Mouse (Mus musculus): ENCODE results near the gene Dbn1. TPM values are rescaled to one million over a fixed set of nuclear protein-coding genes. Genes with fewer than 3 reads are reported as not detected.

Gene Dbn1
- polyA plus RNA-seq, 1 experiment, result 20.6 TPM

- no peak for DNase-seq
- Histone ChIP-seq H3K4me3 (replicated peaks; ENCODE audit: extremely low read depth, low read depth, low read length) (peak overlapping the region; percentile 6), H3K4me1 (ENCODE audit: control insufficient read depth, insufficient read depth, low read length) (peaks cover 13% of the 10 kb centered on the region)
- WGBS, result 45% methylated on average over 5 of the region's 5 CpGs
- TF ChIP-seq POLR2A (IDR thresholded peaks at IDR 0.05; ENCODE audit: borderline replicate concordance, extremely low read depth, low read depth, low read length) (no peak), CTCF (IDR thresholded peaks at IDR 0.05; ENCODE audit: insufficient read depth, low read length) (no peak)
Measured at GRCm38 (mm10) chr13:55511492-55511861, 23.6 kb upstream of the Dbn1 start.

- WGBS, result 28% methylated on average over 6 of the region's 6 CpGs
- DNase-seq, result peak; percentile 68
- TF ChIP-seq POLR2A (IDR thresholded peaks at IDR 0.05; ENCODE audit: borderline replicate concordance, extremely low read depth, low read depth, low read length) (no peak), CTCF (IDR thresholded peaks at IDR 0.05; ENCODE audit: insufficient read depth, low read length) (no peak)
- no peak overlapping the region for H3K4me3 ChIP-seq (replicated peaks; ENCODE audit: extremely low read depth, low read depth, low read length)
- peaks cover 13% of the 10 kb centered on the region for H3K4me1 ChIP-seq (ENCODE audit: control insufficient read depth, insufficient read depth, low read length)
Measured at GRCm38 (mm10) chr13:55510668-55511491, 23.0 kb upstream of the Dbn1 start.

GRCm38 (mm10) chr13:55510332-55510667 is 22.4 kb upstream of the Dbn1 start:
- H3K4me3 ChIP-seq (replicated peaks; ENCODE audit: extremely low read depth, low read depth, low read length), result no peak overlapping the region
- TF ChIP-seq POLR2A (IDR thresholded peaks at IDR 0.05; ENCODE audit: borderline replicate concordance, extremely low read depth, low read depth, low read length), result no peak
- no peak for TF ChIP-seq CTCF (IDR thresholded peaks at IDR 0.05; ENCODE audit: insufficient read depth, low read length)
- peak; percentile 19 for DNase-seq
- 34% methylated on average over 3 of the region's 3 CpGs for WGBS
- H3K4me1 ChIP-seq (ENCODE audit: control insufficient read depth, insufficient read depth, low read length), result peaks cover 13% of the 10 kb centered on the region

- no peak for TF ChIP-seq POLR2A (IDR thresholded peaks at IDR 0.05; ENCODE audit: borderline replicate concordance, extremely low read depth, low read depth, low read length)
- 95% methylated on average over 10 of the region's 10 CpGs for WGBS
- Histone ChIP-seq H3K4me3 (replicated peaks; ENCODE audit: extremely low read depth, low read depth, low read length) (no peak overlapping the region), H3K4me1 (ENCODE audit: control insufficient read depth, insufficient read depth, low read length) (peaks cover 13% of the 10 kb centered on the region)
- no peak for DNase-seq
Measured at GRCm38 (mm10) chr13:55508531-55508930, 20.6 kb upstream of the Dbn1 start.

- 69% methylated on average over 11 of the region's 11 CpGs for WGBS
- no peak for TF ChIP-seq POLR2A (IDR thresholded peaks at IDR 0.05; ENCODE audit: borderline replicate concordance, extremely low read depth, low read depth, low read length)
- no peak for TF ChIP-seq CTCF (IDR thresholded peaks at IDR 0.05; ENCODE audit: insufficient read depth, low read length)
- Histone ChIP-seq H3K4me3 (replicated peaks; ENCODE audit: extremely low read depth, low read depth, low read length) (no peak overlapping the region), H3K4me1 (ENCODE audit: control insufficient read depth, insufficient read depth, low read length) (peaks cover 13% of the 10 kb centered on the region)
- no peak for DNase-seq
Measured at GRCm38 (mm10) chr13:55507877-55508276, 20.0 kb upstream of the Dbn1 start.

- H3K4me1 ChIP-seq (ENCODE audit: control insufficient read depth, insufficient read depth, low read length), result peaks cover 9% of the 10 kb centered on the region; the same call in 1 of the 2 replicates
- 66% methylated on average over 10 of the region's 10 CpGs for WGBS
- TF ChIP-seq POLR2A (IDR thresholded peaks at IDR 0.05; ENCODE audit: borderline replicate concordance, extremely low read depth, low read depth, low read length) (no peak), CTCF (IDR thresholded peaks at IDR 0.05; ENCODE audit: insufficient read depth, low read length) (no peak)
Measured at GRCm38 (mm10) chr13:55506697-55507096, 18.8 kb upstream of the Dbn1 start.

GRCm38 (mm10) chr13:55505810-55506209 is 17.9 kb upstream of the Dbn1 start:
- Histone ChIP-seq H3K4me1 (ENCODE audit: control insufficient read depth, insufficient read depth, low read length) (peaks cover 6% of the 10 kb centered on the region; the same call in 1 of the 2 replicates), H3K4me3 (replicated peaks; ENCODE audit: extremely low read depth, low read depth, low read length) (no peak overlapping the region)
- DNase-seq, result no peak
- 93% methylated on average over 9 of the region's 9 CpGs for WGBS
- TF ChIP-seq POLR2A (IDR thresholded peaks at IDR 0.05; ENCODE audit: borderline replicate concordance, extremely low read depth, low read depth, low read length) (no peak), CTCF (IDR thresholded peaks at IDR 0.05; ENCODE audit: insufficient read depth, low read length) (no peak)

More at GRCm38 (mm10) chr13:55506697-55507096, 18.8 kb upstream of the Dbn1 start:
- no peak for DNase-seq
- no peak overlapping the region for H3K4me3 ChIP-seq (replicated peaks; ENCODE audit: extremely low read depth, low read depth, low read length)

- DNase-seq, result no peak
- H3K4me1 ChIP-seq (ENCODE audit: control insufficient read depth, insufficient read depth, low read length), result no peaks in the 10 kb centered on the region
- H3K4me3 ChIP-seq (replicated peaks; ENCODE audit: extremely low read depth, low read depth, low read length), result no peak overlapping the region
- 85% methylated on average over 5 of the region's 5 CpGs for WGBS
- no peak for TF ChIP-seq POLR2A (IDR thresholded peaks at IDR 0.05; ENCODE audit: borderline replicate concordance, extremely low read depth, low read depth, low read length)
- no peak for TF ChIP-seq CTCF (IDR thresholded peaks at IDR 0.05; ENCODE audit: insufficient read depth, low read length)
Measured at GRCm38 (mm10) chr13:55504390-55504789, 16.5 kb upstream of the Dbn1 start.

- Histone ChIP-seq H3K4me1 (ENCODE audit: control insufficient read depth, insufficient read depth, low read length) (no peaks in the 10 kb centered on the region), H3K4me3 (replicated peaks; ENCODE audit: extremely low read depth, low read depth, low read length) (no peak overlapping the region)
- no peak for DNase-seq
- WGBS, result 80% methylated on average over 8 of the region's 8 CpGs
- TF ChIP-seq CTCF (IDR thresholded peaks at IDR 0.05; ENCODE audit: insufficient read depth, low read length) (no peak), POLR2A (IDR thresholded peaks at IDR 0.05; ENCODE audit: borderline replicate concordance, extremely low read depth, low read depth, low read length) (no peak)
Measured at GRCm38 (mm10) chr13:55502405-55502804, 14.5 kb upstream of the Dbn1 start.

- Histone ChIP-seq H3K4me3 (replicated peaks; ENCODE audit: extremely low read depth, low read depth, low read length) (no peak overlapping the region), H3K4me1 (ENCODE audit: control insufficient read depth, insufficient read depth, low read length) (no peaks in the 10 kb centered on the region)
- DNase-seq, result peak; percentile 39
- TF ChIP-seq POLR2A (IDR thresholded peaks at IDR 0.05; ENCODE audit: borderline replicate concordance, extremely low read depth, low read depth, low read length) (no peak), CTCF (IDR thresholded peaks at IDR 0.05; ENCODE audit: insufficient read depth, low read length) (no peak)
- WGBS, result 54% methylated on average over 10 of the region's 10 CpGs
Measured at GRCm38 (mm10) chr13:55500575-55500974, 12.7 kb upstream of the Dbn1 start.

Data from lung, adult 2 months (tissue).